In genomic region chr2:117338501-117338900, GRCm38 (mm10) we compare ENCODE assay signal across 20 mouse cellular contexts. TPM values are rescaled to one million over a fixed set of nuclear protein-coding genes. Genes with fewer than 3 reads are reported as not detected.
DNase-seq lines count a peak whose midpoint lies in the region; ATAC-seq and TF ChIP-seq lines count a peak whose summit lies in the region.
"Had no signal": no experiment of that assay in that cellular context is flagged by ENCODE, and none has a peak within 500 bp of the region (broad histone marks: within the 10 kb centered on the region; RNA-seq: fewer than 3 reads in every experiment).

No protein-coding gene starts in this region.

- H3K9me3 ChIP-seq in heart, embryonic 10.5 days, result no peaks in the 10 kb centered on the region
- H3K9me3 ChIP-seq in heart, embryonic 11.5 days (replicated peaks; ENCODE audit: control insufficient read depth, low read length), result no peaks in the 10 kb centered on the region
- H3K9me3 ChIP-seq in lung, embryonic 14.5 days (ENCODE audit: low read depth, low read length), result no peaks in the 10 kb centered on the region
- H3K9me3 ChIP-seq in liver, embryonic 12.5 days (replicated peaks), result no peaks in the 10 kb centered on the region
- H3K9me3 ChIP-seq: embryonic facial prominence, embryonic 12.5 days; hindbrain, embryonic 13.5 days had no signal

- no peak overlapping the region for H3K4me3 ChIP-seq in heart, embryonic 10.5 days
- no peak overlapping the region for H3K4me3 ChIP-seq in heart, embryonic 11.5 days (ENCODE audit: low read depth, low read length)
- H3K4me3 ChIP-seq in lung, embryonic 14.5 days (ENCODE audit: low read depth, low read length), result no peak overlapping the region
- H3K4me3 ChIP-seq in liver, embryonic 12.5 days, result no peak overlapping the region
- H3K4me3 ChIP-seq: embryonic facial prominence, embryonic 12.5 days; heart, adult 2 months; hindbrain, embryonic 13.5 days had no signal

- WGBS in heart, embryonic 10.5 days, result 42% methylated on average over 3 of the region's 3 CpGs
- WGBS in heart, embryonic 11.5 days (ENCODE audit: insufficient replicate concordance), result 34% methylated on average over 3 of the region's 3 CpGs
- 45% methylated on average over 3 of the region's 3 CpGs for WGBS in lung, embryonic 14.5 days
- 37% methylated on average over 3 of the region's 3 CpGs for WGBS in liver, embryonic 12.5 days (ENCODE audit: insufficient replicate concordance)

- no peaks in the 10 kb centered on the region for H3K36me3 ChIP-seq in heart, embryonic 10.5 days
- H3K36me3 ChIP-seq in heart, embryonic 11.5 days (ENCODE audit: control insufficient read depth, insufficient read depth, low read length), result no peaks in the 10 kb centered on the region
- no peaks in the 10 kb centered on the region for H3K36me3 ChIP-seq in lung, embryonic 14.5 days (ENCODE audit: insufficient read depth)
- no peaks in the 10 kb centered on the region for H3K36me3 ChIP-seq in liver, embryonic 12.5 days
- H3K36me3 ChIP-seq: embryonic facial prominence, embryonic 12.5 days; hindbrain, embryonic 13.5 days had no signal

- H3K4me1 ChIP-seq in heart, embryonic 10.5 days, result peaks cover 28% of the 10 kb centered on the region
- peaks cover 8% of the 10 kb centered on the region; the same call in 1 of the 2 replicates for H3K4me1 ChIP-seq in heart, embryonic 11.5 days (ENCODE audit: control insufficient read depth, insufficient read depth, low read length)
- peaks cover 7% of the 10 kb centered on the region; the same call in 1 of the 2 replicates for H3K4me1 ChIP-seq in lung, embryonic 14.5 days (ENCODE audit: insufficient read depth)
- peaks cover 7% of the 10 kb centered on the region; the same call in 1 of the 2 replicates for H3K4me1 ChIP-seq in liver, embryonic 12.5 days

- no peak overlapping the region for H3K9ac ChIP-seq in heart, embryonic 11.5 days (ENCODE audit: low read depth, low read length)
- H3K9ac ChIP-seq in lung, embryonic 14.5 days, result no peak overlapping the region
- H3K9ac ChIP-seq in liver, embryonic 12.5 days, result no peak overlapping the region
- H3K9ac ChIP-seq: embryonic facial prominence, embryonic 12.5 days; hindbrain, embryonic 13.5 days; liver, embryonic 14.5 days had no signal

- no peak overlapping the region for H3K4me2 ChIP-seq in heart, embryonic 11.5 days
- no peak overlapping the region for H3K4me2 ChIP-seq in lung, embryonic 14.5 days
- no peak overlapping the region for H3K4me2 ChIP-seq in liver, embryonic 12.5 days
- H3K4me2 ChIP-seq: embryonic facial prominence, embryonic 12.5 days; hindbrain, embryonic 13.5 days had no signal

- TF ChIP-seq CTCF in lung, embryonic 14.5 days (IDR thresholded peaks at IDR 0.05; ENCODE audit: low read depth), result no peak

- peak; percentile 31 for DNase-seq in heart, embryonic 10.5 days (ENCODE audit: low spot score)
- DNase-seq in lung, embryonic 14.5 days, result peak; percentile 5
- no peak for DNase-seq in lung, postnatal 36 days
- DNase-seq in ES-CJ7 (ENCODE audit: low read depth, low spot score), result peak; percentile 75
- DNase-seq in induced T-regulatory cell, adult 2 months (ENCODE audit: low read depth), result peak; percentile 60
- no peak for DNase-seq in testis, postnatal 14 days (ENCODE audit: low spot score)
- DNase-seq: adrenal gland, postnatal 25 days; cerebellum, postnatal 25 days; heart, adult 2 months; heart, postnatal 10 days; kidney, adult 2 months; lung, postnatal 10 days; spleen, adult 18-20 months had no signal

- no peak for ATAC-seq in heart, embryonic 11.5 days (replicated peaks; ENCODE audit: insufficient number of reproducible peaks, low FRiP score, low TSS enrichment)
- no peak for ATAC-seq in lung, embryonic 14.5 days (ENCODE audit: insufficient read depth)
- no peak for ATAC-seq in liver, embryonic 12.5 days
- ATAC-seq: activated CD4-positive, CD25-positive, alpha-beta regulatory T cell, adult 4 months had no signal

- peaks cover 27% of the 10 kb centered on the region for H3K27me3 ChIP-seq in heart, embryonic 10.5 days (ENCODE audit: insufficient read depth, poor library complexity, severe bottlenecking)
- peaks cover 16% of the 10 kb centered on the region for H3K27me3 ChIP-seq in heart, embryonic 11.5 days (ENCODE audit: control insufficient read depth, insufficient read depth, low read length)
- H3K27me3 ChIP-seq in lung, embryonic 14.5 days (ENCODE audit: insufficient read depth, low read length), result peaks cover 18% of the 10 kb centered on the region
- H3K27me3 ChIP-seq in liver, embryonic 12.5 days (replicated peaks), result peaks cover 30% of the 10 kb centered on the region

- H3K27ac ChIP-seq in heart, embryonic 10.5 days, result no peak overlapping the region
- no peak overlapping the region for H3K27ac ChIP-seq in heart, embryonic 11.5 days (ENCODE audit: low read depth, low read length)
- H3K27ac ChIP-seq in lung, embryonic 14.5 days (ENCODE audit: low read depth), result no peak overlapping the region
- no peak overlapping the region for H3K27ac ChIP-seq in liver, embryonic 12.5 days
- H3K27ac ChIP-seq: embryonic facial prominence, embryonic 12.5 days; heart, adult 2 months; hindbrain, embryonic 13.5 days; liver, embryonic 14.5 days had no signal

RNA-seq across cellular contexts. Expression of gene Rasgrp1, which starts 4.3 kb away (rescaled TPM):
- 0.25 and 0.46 TPM in 2 replicates for polyA plus RNA-seq in heart, embryonic 10.5 days (2016; fragmentation: Nextera tagmentation; extraction: Ambion mirVana)
- polyA plus RNA-seq in heart, embryonic 11.5 days (2014; fragmentation: Nextera tagmentation; extraction: Ambion mirVana), result 0.13 and 0.28 TPM in 2 replicates
- polyA plus RNA-seq in lung, embryonic 14.5 days (2014; fragmentation: Nextera tagmentation; extraction: Ambion mirVana), result 1.5 and 2.1 TPM in 2 replicates
- 0.20 and 0.37 TPM in 2 replicates for polyA plus RNA-seq in liver, embryonic 12.5 days (2016; fragmentation: Nextera tagmentation; extraction: Ambion mirVana)
- polyA plus RNA-seq: C2C12 had no signal

Comparison
In these comparisons a context has a peak if more than half of its experiments do, and no peak if none do; other contexts are left out.
1. DNase-seq: peak in heart, embryonic 10.5 days (single experiment), lung, embryonic 14.5 days (single experiment), ES-CJ7 (single experiment) and induced T-regulatory cell, adult 2 months (single experiment); none in lung, postnatal 36 days (single experiment) and testis, postnatal 14 days (single experiment).